Mouse (Mus musculus): Measurements from ENCODE around the gene Fam214a.
A peak's percentile ranks its signal among the peaks of the same experiment; 100 is the strongest.

Fam214a gene

DNA sequence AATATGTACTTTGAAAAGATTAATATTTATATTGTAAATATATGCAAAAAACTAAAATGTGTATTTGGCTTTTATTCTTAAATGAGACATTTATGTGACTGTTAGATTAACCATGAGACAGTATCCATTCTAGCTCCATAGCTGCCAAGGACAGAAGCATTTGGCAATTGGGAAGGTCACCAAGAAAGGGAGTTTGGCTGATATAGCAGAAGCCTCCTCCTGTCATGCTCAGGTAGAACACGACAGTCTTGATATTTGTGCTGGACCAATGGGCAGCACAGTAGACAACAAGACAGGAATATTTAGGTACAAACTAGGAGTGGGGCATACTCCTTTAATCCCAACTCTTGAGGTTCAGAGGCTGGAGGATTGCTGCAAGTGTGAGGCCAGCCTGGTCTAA is 79.7 kb downstream of the Fam214a start:
- no peak for DNase-seq (ENCODE audit: low spot score in 2 of 2)

- no peak for DNase-seq (ENCODE audit: low spot score in 2 of 2)
Observed at GRCm38 (mm10) chr9:75033141-75033540, 80.5 kb downstream of the Fam214a start.

DNA sequence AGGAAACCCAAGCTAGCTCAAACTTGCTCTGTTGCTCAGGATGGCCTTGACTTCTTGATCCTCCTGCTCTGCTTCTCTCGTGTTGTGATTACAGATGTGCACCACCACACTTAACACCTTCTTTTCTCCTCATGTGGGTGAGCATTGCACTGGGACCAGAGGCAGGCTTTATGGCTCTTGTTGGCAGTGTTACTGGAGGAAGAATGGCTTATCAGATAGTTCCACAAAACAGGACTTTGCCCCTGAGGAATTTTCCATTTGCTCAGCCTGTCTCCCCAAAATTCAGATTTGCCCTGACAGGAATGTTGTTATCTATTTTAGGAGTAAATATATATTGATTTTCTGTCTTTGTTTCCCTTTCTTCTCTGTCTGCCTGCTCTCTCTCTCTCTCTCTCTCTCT is 82.0 kb downstream of the Fam214a start:
- no peak for DNase-seq (ENCODE audit: low spot score in 2 of 2)

GRCm38 (mm10) chr9:75035944-75036343 is 83.3 kb downstream of the Fam214a start:
- no peak for DNase-seq (ENCODE audit: low spot score in 2 of 2)

DNA sequence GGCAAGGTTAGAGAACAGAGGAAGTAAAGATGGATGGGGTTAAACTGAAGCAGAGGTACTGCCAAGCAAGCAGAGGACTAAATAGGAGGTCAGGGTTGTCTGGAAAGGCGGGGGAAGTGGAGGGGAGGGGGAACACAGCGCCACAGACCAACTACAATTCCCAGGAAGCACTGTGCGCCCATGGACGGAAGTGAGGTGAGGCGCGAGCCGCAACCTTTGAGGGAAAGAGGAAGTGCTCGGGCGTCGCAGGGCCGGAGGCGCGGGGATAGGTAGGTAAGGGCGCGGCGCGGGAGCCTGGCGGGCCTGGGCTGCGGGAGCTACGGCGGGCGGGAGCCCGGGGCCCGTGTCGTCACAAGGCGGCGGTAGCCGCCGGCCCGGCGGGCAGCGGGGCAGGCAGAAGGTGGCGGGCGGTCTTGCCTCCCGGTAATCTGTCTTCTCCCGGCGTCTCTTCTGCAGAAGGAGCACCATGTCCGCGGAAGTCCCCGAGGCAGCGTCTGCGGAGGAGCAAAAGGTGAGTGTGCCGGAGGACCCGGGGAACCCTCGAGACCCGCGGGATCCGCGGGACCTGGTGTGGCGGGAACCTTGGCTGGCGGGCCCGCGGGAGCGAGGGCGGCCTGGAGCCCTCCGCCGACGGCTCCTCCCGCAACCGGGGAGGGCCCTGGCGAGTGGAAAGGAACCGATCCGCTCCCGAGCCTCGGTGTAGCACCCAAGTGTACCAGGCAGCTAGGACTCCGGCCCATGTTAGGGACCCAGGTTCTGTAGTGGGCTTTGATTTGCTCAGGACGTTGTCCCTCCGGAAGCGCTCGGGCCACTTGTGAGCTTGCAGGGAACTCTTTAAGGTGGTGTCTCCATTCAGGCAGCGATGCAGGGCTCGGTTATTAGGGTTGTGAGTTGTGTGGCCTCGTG is 85.0 kb downstream of the Fam214a start, which contains the start of gene Arpp19:
Arpp19 (plus strand) TSS at position 164 of the 906 bp plus-strand sequence.
- peak; percentile 86 to 88 for DNase-seq (ENCODE audit: low spot score in 2 of 2)

- DNase-seq (ENCODE audit: low spot score in 2 of 2), result no peak
Observed at GRCm38 (mm10) chr9:75038357-75038688, 85.6 kb downstream of the Fam214a start.

DNA sequence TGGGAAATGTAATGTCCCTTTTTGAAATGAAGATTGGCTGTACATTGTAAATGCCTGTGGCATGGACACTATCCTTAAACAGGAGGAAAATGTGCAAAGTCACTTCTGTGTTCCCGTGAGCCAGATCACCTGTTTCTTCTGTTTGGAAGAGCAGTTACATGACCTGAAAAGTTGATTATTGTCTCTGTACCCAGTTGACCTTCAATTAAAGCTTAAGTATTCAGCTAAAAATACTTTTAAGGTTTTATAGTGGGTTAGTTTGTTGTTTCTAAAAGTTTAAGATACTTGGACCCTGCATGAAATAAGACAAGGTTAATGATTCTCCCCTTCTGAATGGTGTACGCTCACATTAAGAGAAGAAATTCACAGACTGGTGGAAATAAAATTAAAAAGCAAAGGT is 87.9 kb downstream of the Fam214a start:
- DNase-seq (ENCODE audit: low spot score in 2 of 2), result no peak

DNA sequence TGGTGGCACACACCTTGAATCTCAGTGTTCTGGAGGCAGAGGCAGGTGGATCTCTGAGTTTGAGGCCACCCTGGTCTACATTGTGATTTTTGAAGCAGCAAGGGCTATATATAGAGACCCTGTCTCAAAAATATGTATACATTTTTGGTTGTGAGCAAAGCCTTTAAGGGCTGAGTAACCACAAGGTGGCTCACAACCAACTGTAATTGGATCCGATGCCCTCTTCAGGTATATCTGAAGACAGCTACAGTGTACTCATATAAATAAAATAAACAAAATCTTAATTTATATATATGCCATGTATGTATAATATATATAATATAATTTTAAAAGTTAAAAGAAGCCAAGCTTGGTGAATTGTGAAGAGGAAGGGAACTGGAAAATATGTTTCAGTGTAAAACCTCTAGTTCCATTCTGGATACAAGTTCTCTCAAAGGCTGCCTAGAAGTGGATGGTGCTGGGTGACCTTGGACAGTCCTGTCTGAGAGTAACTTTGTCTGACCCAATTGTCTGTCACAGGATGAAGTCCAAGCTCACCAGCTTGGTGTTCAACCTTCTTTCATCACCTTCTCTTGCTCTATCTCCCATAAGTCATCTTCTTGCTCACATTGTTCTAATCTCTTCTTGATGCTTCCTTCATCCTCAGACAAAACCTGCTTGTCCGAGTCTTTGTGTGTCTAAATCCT is 89.3 kb downstream of the Fam214a start:
- DNase-seq (ENCODE audit: low spot score in 2 of 2), result no peak

GRCm38 (mm10) chr9:75043191-75043590 is 90.5 kb downstream of the Fam214a start:
- DNase-seq (ENCODE audit: low spot score in 2 of 2), result no peak

- DNase-seq (ENCODE audit: low spot score in 2 of 2), result no peak
Observed at GRCm38 (mm10) chr9:75047079-75047478, 94.4 kb downstream of the Fam214a start.

- peak in 1 of 2 experiments; percentile 13 for DNase-seq (ENCODE audit: low spot score in 2 of 2)
Observed at GRCm38 (mm10) chr9:75049100-75049499, 96.4 kb downstream of the Fam214a start.

DNA sequence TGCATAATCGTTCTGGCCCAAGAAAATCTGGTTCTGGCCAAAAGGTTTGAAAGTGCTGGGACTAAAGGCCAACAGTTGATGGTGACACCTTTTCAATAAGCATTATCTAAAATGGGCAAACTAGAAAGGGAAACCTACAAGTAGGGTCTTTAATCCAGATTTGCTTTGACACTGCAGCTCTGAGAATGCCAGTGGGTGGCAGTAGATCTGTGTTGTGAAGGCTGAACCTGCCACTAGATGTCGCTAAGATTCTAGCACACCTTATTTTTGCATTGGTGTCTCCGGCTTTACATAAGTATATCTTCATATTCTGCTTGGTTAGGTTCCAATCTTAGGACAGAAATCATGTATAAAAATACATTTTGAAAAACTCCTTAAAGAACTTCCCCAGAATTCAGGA is 97.3 kb downstream of the Fam214a start:
- DNase-seq (ENCODE audit: low spot score in 2 of 2), result peak; percentile 64 to 73

DNA sequence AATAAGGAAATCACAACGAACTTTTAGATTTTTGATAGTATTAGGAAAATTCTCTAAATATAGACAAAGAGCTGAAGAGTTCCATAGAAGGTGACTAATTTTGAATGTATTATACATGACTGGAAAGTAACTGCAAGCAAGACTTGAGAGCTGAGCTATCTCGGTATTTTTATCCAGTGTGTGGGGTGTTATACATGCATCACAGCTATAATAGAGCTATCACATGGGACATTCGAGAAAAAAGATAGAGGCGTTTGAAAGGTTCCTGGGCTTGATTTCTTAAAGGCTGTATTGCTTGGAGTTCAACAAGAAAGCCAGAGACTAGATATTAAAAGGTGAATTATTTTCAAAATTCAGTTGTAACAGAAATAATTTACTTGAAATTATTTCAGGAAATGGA is 99.2 kb downstream of the Fam214a start:
- DNase-seq (ENCODE audit: low spot score in 2 of 2), result no peak

DNA sequence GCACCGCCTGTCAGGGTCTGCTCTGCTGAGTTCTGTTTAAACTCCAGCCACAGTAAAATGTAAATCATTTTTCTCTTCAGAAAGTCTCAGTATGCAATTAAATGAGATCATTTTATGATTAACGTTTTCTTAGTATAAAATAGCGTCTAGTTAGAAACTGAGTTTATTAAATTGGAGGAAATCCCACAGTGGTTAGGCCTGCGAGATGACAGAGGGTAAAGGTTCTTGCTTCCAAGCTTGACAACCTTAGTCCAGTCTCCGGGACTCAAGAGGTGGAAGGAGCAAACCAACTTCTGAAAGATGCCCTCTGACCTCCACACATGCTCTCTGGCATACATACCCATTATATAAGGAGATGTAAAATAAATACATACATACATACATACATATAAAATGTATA is 102.4 kb downstream of the Fam214a start:
- DNase-seq (ENCODE audit: low spot score in 2 of 2), result no peak

- DNase-seq (ENCODE audit: low spot score in 2 of 2), result no peak
Observed at GRCm38 (mm10) chr9:75064678-75065331, 112.1 kb downstream of the Fam214a start.

- DNase-seq (ENCODE audit: low spot score in 2 of 2), result no peak
Observed at GRCm38 (mm10) chr9:75070457-75071028, 117.9 kb downstream of the Fam214a start, which contains the start of gene Myo5a. Myo5a (plus strand) TSS chr9:75071015.

GRCm38 (mm10) chr9:75071029-75071705 is 118.5 kb downstream of the Fam214a start:
- peak; percentile 77 to 83 for DNase-seq (ENCODE audit: low spot score in 2 of 2)

DNA sequence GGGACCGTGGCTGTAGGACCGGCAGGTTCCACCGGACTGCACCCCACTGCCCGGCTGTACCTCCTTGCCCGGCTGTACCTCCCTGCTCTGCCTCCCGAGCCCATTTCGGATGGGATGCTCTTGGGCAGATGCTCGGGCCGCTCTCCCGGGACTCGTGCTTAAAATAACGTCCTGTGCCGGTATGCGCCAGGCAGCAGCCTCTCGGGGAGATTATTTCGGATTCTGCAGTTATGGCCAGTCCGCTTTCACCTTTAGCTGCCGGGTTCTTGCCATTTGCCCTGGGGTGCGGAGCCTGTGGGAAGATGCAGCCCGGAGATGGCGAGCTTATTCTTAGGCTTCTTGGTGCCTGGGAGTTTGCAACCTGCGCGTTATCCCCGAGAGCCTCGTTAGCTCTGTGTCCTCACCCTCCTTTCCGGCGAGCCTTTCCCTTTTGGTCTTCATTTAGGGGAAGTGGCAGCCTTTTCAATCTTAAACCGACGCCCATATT is 119.1 kb downstream of the Fam214a start:
- DNase-seq (ENCODE audit: low spot score in 2 of 2), result peak; percentile 42 to 46

GRCm38 (mm10) chr9:75072361-75072760 is 119.7 kb downstream of the Fam214a start:
- no peak for DNase-seq (ENCODE audit: low spot score in 2 of 2)

DNA sequence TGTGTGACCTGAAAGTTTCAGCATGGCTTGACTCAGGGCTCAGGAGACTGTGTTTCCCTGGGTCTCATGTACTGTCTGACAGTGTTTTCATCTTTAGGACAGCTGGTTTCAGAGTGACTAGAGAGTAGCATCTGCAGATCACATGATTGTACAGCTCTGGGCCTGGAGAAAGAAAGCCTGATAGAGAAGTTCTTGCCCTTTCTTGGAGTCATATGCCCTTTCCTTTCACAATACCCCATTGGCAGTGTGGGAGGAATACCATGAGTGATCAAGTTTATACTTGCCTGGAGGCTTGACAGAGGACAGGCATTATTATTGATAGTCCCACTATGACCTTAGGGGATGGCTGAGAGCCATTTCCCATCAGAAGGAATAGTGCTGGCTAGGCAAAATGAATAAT is 124.5 kb downstream of the Fam214a start:
- DNase-seq (ENCODE audit: low spot score in 2 of 2), result no peak

Measured in spleen, postnatal 36 days (tissue).